ENCODE assay signal across 10 mouse cellular contexts in genomic region chr3:66398214-66399150, GRCm38 (mm10).
DNase-seq lines count a peak whose midpoint lies in the region; ATAC-seq and TF ChIP-seq lines count a peak whose summit lies in the region.
"Had no signal": no experiment of that assay in that cellular context is flagged by ENCODE, and none has a peak within 500 bp of the region (broad histone marks: within the 10 kb centered on the region; RNA-seq: fewer than 3 reads in every experiment).

No protein-coding gene starts in this region.

- TF ChIP-seq CTCF in hindbrain, postnatal 0 days (IDR thresholded peaks at IDR 0.05; ENCODE audit: low read depth) = peak; percentile 46

- H3K36me3 ChIP-seq in neural tube, embryonic 13.5 days = no peaks in the 10 kb centered on the region
- no peaks in the 10 kb centered on the region for H3K36me3 ChIP-seq in hindbrain, postnatal 0 days (ENCODE audit: insufficient read depth, low read length)
- no peaks in the 10 kb centered on the region for H3K36me3 ChIP-seq in heart, embryonic 10.5 days
- H3K36me3 ChIP-seq: limb, embryonic 15.5 days had no signal

- H3K4me2 ChIP-seq in neural tube, embryonic 13.5 days = no peak overlapping the region
- no peak overlapping the region for H3K4me2 ChIP-seq in hindbrain, postnatal 0 days (ENCODE audit: low read depth, low read length)
- H3K4me2 ChIP-seq: limb, embryonic 15.5 days had no signal

- WGBS in neural tube, embryonic 13.5 days = 64% methylated on average over 12 of the region's 12 CpGs
- WGBS in hindbrain, postnatal 0 days = 38% methylated on average over 12 of the region's 12 CpGs
- 66% methylated on average over 12 of the region's 12 CpGs for WGBS in heart, embryonic 10.5 days

- peaks cover 12% of the 10 kb centered on the region for H3K4me1 ChIP-seq in neural tube, embryonic 13.5 days (replicated peaks)
- H3K4me1 ChIP-seq in hindbrain, postnatal 0 days (ENCODE audit: insufficient read depth, low read length) = no peaks in the 10 kb centered on the region; the same call in 1 of the 2 replicates
- H3K4me1 ChIP-seq in heart, embryonic 10.5 days = no peaks in the 10 kb centered on the region

- no peak overlapping the region for H3K9ac ChIP-seq in neural tube, embryonic 13.5 days
- H3K9ac ChIP-seq in hindbrain, postnatal 0 days (replicated peaks; ENCODE audit: low read length) = no peak overlapping the region
- H3K9ac ChIP-seq: limb, embryonic 15.5 days had no signal

- peak; percentile 53 for DNase-seq in embryo, embryonic 10.5 days (ENCODE audit: low spot score)
- DNase-seq in embryo, embryonic 9.5 days (ENCODE audit: extremely low spot score) = no peak
- DNase-seq in neural tube, embryonic 10.5 days (ENCODE audit: extremely low spot score, low spot score) = no peak
- DNase-seq in hindbrain, postnatal 0 days (ENCODE audit: low spot score) = peak; percentile 68
- DNase-seq in right cerebral cortex, postnatal 25 days = peak; percentile 20
- DNase-seq in embryo, embryonic 11 days = no peak
- DNase-seq in heart, embryonic 10.5 days (ENCODE audit: low spot score) = no peak

- ATAC-seq in neural tube, embryonic 13.5 days (ENCODE audit: low read depth) = no peak
- ATAC-seq in hindbrain, postnatal 0 days = peak; percentile 63; the same call in 1 of the 2 replicates

- H3K4me3 ChIP-seq in neural tube, embryonic 13.5 days = no peak overlapping the region
- no peak overlapping the region for H3K4me3 ChIP-seq in hindbrain, postnatal 0 days (ENCODE audit: low read length)
- no peak overlapping the region for H3K4me3 ChIP-seq in heart, embryonic 10.5 days
- H3K4me3 ChIP-seq: erythroblast, embryonic 14.5 days; limb, embryonic 15.5 days had no signal

- no peaks in the 10 kb centered on the region for H3K27me3 ChIP-seq in neural tube, embryonic 13.5 days
- no peaks in the 10 kb centered on the region for H3K27me3 ChIP-seq in hindbrain, postnatal 0 days (ENCODE audit: insufficient read depth, low read length)
- no peaks in the 10 kb centered on the region for H3K27me3 ChIP-seq in heart, embryonic 10.5 days (ENCODE audit: insufficient read depth, poor library complexity, severe bottlenecking)

- 0 out of 2 replicates have a peak overlapping the region, but pooled peaks have one; percentile 5 for H3K27ac ChIP-seq in neural tube, embryonic 13.5 days (replicated peaks)
- H3K27ac ChIP-seq in hindbrain, postnatal 0 days = 0 out of 2 replicates have a peak overlapping the region, but pooled peaks have one; percentile 34
- no peak overlapping the region for H3K27ac ChIP-seq in heart, embryonic 10.5 days
- H3K27ac ChIP-seq: limb, embryonic 15.5 days had no signal

- no peaks in the 10 kb centered on the region for H3K9me3 ChIP-seq in neural tube, embryonic 13.5 days
- no peaks in the 10 kb centered on the region for H3K9me3 ChIP-seq in hindbrain, postnatal 0 days (ENCODE audit: low read length)
- H3K9me3 ChIP-seq in heart, embryonic 10.5 days = no peaks in the 10 kb centered on the region
- H3K9me3 ChIP-seq: limb, embryonic 15.5 days had no signal

Comparison
In these comparisons a context has a peak if more than half of its experiments do, and no peak if none do; other contexts are left out.
1. DNase-seq: peak in embryo, embryonic 10.5 days (single experiment), hindbrain, postnatal 0 days (single experiment) and right cerebral cortex, postnatal 25 days (single experiment); none in embryo, embryonic 9.5 days (single experiment), neural tube, embryonic 10.5 days (single experiment), embryo, embryonic 11 days (single experiment) and heart, embryonic 10.5 days (single experiment).